Mouse (Mus musculus): ENCODE results near the gene Nrtn.

DNA sequence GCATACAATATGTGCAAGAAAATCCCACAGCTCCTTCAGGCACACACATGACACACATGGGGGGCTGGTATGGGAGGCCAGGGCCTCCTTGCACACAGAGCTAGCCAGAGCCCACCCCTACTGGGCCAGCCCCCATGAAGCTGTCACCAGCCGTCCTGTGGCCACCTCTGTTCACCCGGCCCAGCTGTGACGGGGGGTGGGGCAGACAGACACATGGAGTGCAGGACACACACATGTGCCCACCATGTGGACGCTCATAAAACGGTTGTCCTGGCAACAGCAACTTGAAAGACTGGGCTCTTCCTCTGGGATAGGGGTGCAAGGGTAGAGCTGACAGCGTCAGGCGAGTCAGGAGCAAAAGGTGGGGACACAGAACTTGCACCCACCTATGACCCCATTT, 1.9 kb upstream of the Nrtn start:
- TF ChIP-seq POLR2A (IDR thresholded peaks at IDR 0.05; ENCODE audit: low read depth, low read length): no peak
- TF ChIP-seq CTCF (IDR thresholded peaks at IDR 0.05; ENCODE audit: extremely low read depth, insufficient read length, insufficient replicate concordance, low read depth, low read length): no peak

Data from small intestine, adult 2 months (tissue).